Mouse (Mus musculus) kidney, embryonic 15.5 days (tissue): ENCODE results near the gene Ctf2. TPM values are rescaled to one million over a fixed set of nuclear protein-coding genes. Genes with fewer than 3 reads are reported as not detected.
A peak's percentile ranks its signal among the peaks of the same experiment; 100 is the strongest.

Experiments
- ATAC-seq: fragments of 200-750 bp; cut with Nextera tagmentation; replicated peaks from 2 replicates; pipeline ENCODE4 v1.8.0; 2017; ENCODE audit warnings: moderate TSS enrichment; ENCODE audit not compliant: low FRiP score
- H3K27ac ChIP-seq: fragments of 300-500 bp; sonication (generic); 2 replicates; pipeline ENCODE4 v1.5.1; 2015; ENCODE audit warnings: mild to moderate bottlenecking, inconsistent platforms
- H3K27me3 ChIP-seq: fragments of 300-500 bp; sonication (generic); 2 replicates; pipeline ENCODE4 v1.6.1; 2015; ENCODE audit warnings: inconsistent platforms
- H3K36me3 ChIP-seq: fragments of 300-500 bp; sonication (generic); 2 replicates; pipeline ENCODE4 v1.6.1; 2015; ENCODE audit warnings: inconsistent platforms
- H3K4me1 ChIP-seq: fragments of 300-500 bp; sonication (generic); 2 replicates; pipeline ENCODE4 v1.6.1; 2015; ENCODE audit warnings: inconsistent platforms
- H3K4me2 ChIP-seq: fragments of 300-500 bp; sonication (generic); 2 replicates; pipeline ENCODE4 v1.6.1; 2015; ENCODE audit warnings: moderate library complexity, mild to moderate bottlenecking, inconsistent platforms
- H3K4me3 ChIP-seq: fragments of 300-500 bp; sonication (generic); replicated peaks from 2 replicates; pipeline ENCODE4 v1.5.1; 2015; ENCODE audit warnings: mild to moderate bottlenecking, inconsistent platforms
- H3K9ac ChIP-seq: fragments of 300-500 bp; sonication (generic); 2 replicates; pipeline ENCODE4 v1.6.1; 2015; ENCODE audit warnings: mild to moderate bottlenecking, inconsistent platforms
- H3K9me3 ChIP-seq: fragments of 300-500 bp; sonication (generic); replicated peaks from 2 replicates; pipeline ENCODE4 v1.6.1; 2016; ENCODE audit warnings: inconsistent platforms
- WGBS: fragments of 180-500 bp; shearing (Covaris S2); methylation state at CpG from one replicate; pipeline ENCODE4 v1.1.7; 2015; ENCODE audit warnings: mixed read lengths; 5-methylcytosine and 5-hydroxymethylcytosine counted together
- polyA plus RNA-seq: library from polyadenylated mRNA; unstranded; fragments of >200 nt; fragmentation: Nextera tagmentation; extraction: Ambion mirVana; gene quantifications from 2 replicates; pipeline ENCODE4 v1.2.1, GENCODE M21; 2015

Gene Ctf2
- polyA plus RNA-seq, 1 experiment from 2014 or later = 0.31 TPM

- Histone ChIP-seq H3K9ac (no peak overlapping the region), H3K9me3 (no peaks in the 10 kb centered on the region), H3K36me3 (peaks cover 2% of the 10 kb centered on the region; the same call in 1 of the 2 replicates), H3K4me2 (no peak overlapping the region), H3K4me3 (no peak overlapping the region), H3K27me3 (no peaks in the 10 kb centered on the region), H3K4me1 (peaks cover 27% of the 10 kb centered on the region), H3K27ac (no peak overlapping the region)
- WGBS = 73% methylated on average over 9 of the region's 9 CpGs
- ATAC-seq = no peak
Measured at GRCm38 (mm10) chr7:127689626-127690280, 42.2 kb downstream of the Ctf2 start.

GRCm38 (mm10) chr7:127688935-127689334 is 43.0 kb downstream of the Ctf2 start:
- Histone ChIP-seq H3K36me3 (no peaks in the 10 kb centered on the region), H3K9ac (no peak overlapping the region), H3K27ac (no peak overlapping the region), H3K4me1 (peaks cover 27% of the 10 kb centered on the region), H3K27me3 (no peaks in the 10 kb centered on the region), H3K9me3 (no peaks in the 10 kb centered on the region), H3K4me2 (no peak overlapping the region), H3K4me3 (no peak overlapping the region)
- no peak for ATAC-seq
- 85% methylated on average over 7 of the region's 7 CpGs for WGBS

- H3K4me2 ChIP-seq = no peak overlapping the region
- H3K9me3 ChIP-seq = no peaks in the 10 kb centered on the region
- no peaks in the 10 kb centered on the region for H3K27me3 ChIP-seq
- no peak for ATAC-seq
- no peak overlapping the region for H3K9ac ChIP-seq
- no peak overlapping the region for H3K4me3 ChIP-seq
- 53% methylated on average over 11 of the region's 11 CpGs for WGBS
- no peaks in the 10 kb centered on the region for H3K36me3 ChIP-seq
- 0 out of 2 replicates have a peak overlapping the region, but pooled peaks have one; percentile 45 for H3K27ac ChIP-seq
- peaks cover 27% of the 10 kb centered on the region for H3K4me1 ChIP-seq
Measured at GRCm38 (mm10) chr7:127686740-127687449, 45.1 kb downstream of the Ctf2 start.

- no peaks in the 10 kb centered on the region; the same call in 1 of the 2 replicates for H3K36me3 ChIP-seq
- no peaks in the 10 kb centered on the region for H3K27me3 ChIP-seq
- H3K4me3 ChIP-seq = no peak overlapping the region
- 72% methylated on average over 14 of the region's 14 CpGs for WGBS
- no peaks in the 10 kb centered on the region for H3K9me3 ChIP-seq
- no peak overlapping the region for H3K27ac ChIP-seq
- no peak overlapping the region for H3K9ac ChIP-seq
- peaks cover 17% of the 10 kb centered on the region for H3K4me1 ChIP-seq
- no peak for ATAC-seq
- no peak overlapping the region for H3K4me2 ChIP-seq
Measured at GRCm38 (mm10) chr7:127685304-127686018, 46.5 kb downstream of the Ctf2 start.

- Histone ChIP-seq H3K9ac (no peak overlapping the region), H3K4me3 (no peak overlapping the region), H3K27ac (no peak overlapping the region), H3K27me3 (no peaks in the 10 kb centered on the region), H3K4me2 (no peak overlapping the region), H3K4me1 (peaks cover 15% of the 10 kb centered on the region), H3K9me3 (no peaks in the 10 kb centered on the region), H3K36me3 (peaks cover 6% of the 10 kb centered on the region; the same call in 1 of the 2 replicates)
- WGBS = 82% methylated on average over 8 of the region's 8 CpGs
- ATAC-seq = no peak
Measured at GRCm38 (mm10) chr7:127681888-127682553, 49.9 kb downstream of the Ctf2 start.

GRCm38 (mm10) chr7:127680541-127680940 is 51.4 kb downstream of the Ctf2 start:
- no peak overlapping the region for H3K4me2 ChIP-seq
- peaks cover 13% of the 10 kb centered on the region for H3K36me3 ChIP-seq
- no peak for ATAC-seq
- no peaks in the 10 kb centered on the region for H3K27me3 ChIP-seq
- no peak overlapping the region for H3K9ac ChIP-seq
- no peaks in the 10 kb centered on the region for H3K9me3 ChIP-seq
- 83% methylated on average over 13 of the region's 13 CpGs for WGBS
- no peak overlapping the region for H3K4me3 ChIP-seq
- H3K4me1 ChIP-seq = peaks cover 6% of the 10 kb centered on the region; the same call in 1 of the 2 replicates
- no peak overlapping the region for H3K27ac ChIP-seq

GRCm38 (mm10) chr7:127678811-127679210 is 53.2 kb downstream of the Ctf2 start:
- no peaks in the 10 kb centered on the region for H3K27me3 ChIP-seq
- WGBS = 78% methylated on average over 2 of the region's 2 CpGs
- H3K36me3 ChIP-seq = peaks cover 13% of the 10 kb centered on the region
- no peak for ATAC-seq
- H3K9ac ChIP-seq = no peak overlapping the region
- no peaks in the 10 kb centered on the region for H3K9me3 ChIP-seq
- H3K27ac ChIP-seq = peak overlapping the region; percentile 9; the same call in 1 of the 2 replicates
- H3K4me2 ChIP-seq = no peak overlapping the region
- no peaks in the 10 kb centered on the region for H3K4me1 ChIP-seq
- no peak overlapping the region for H3K4me3 ChIP-seq

GRCm38 (mm10) chr7:127677609-127678008 is 54.4 kb downstream of the Ctf2 start:
- Histone ChIP-seq H3K9ac (no peak overlapping the region), H3K27ac (no peak overlapping the region), H3K4me1 (no peaks in the 10 kb centered on the region), H3K9me3 (no peaks in the 10 kb centered on the region), H3K36me3 (peaks cover 13% of the 10 kb centered on the region), H3K27me3 (no peaks in the 10 kb centered on the region), H3K4me2 (no peak overlapping the region), H3K4me3 (no peak overlapping the region)
- WGBS = 85% methylated on average over 4 of the region's 4 CpGs
- no peak for ATAC-seq

GRCm38 (mm10) chr7:127677077-127677476 is 54.9 kb downstream of the Ctf2 start:
- no peak overlapping the region for H3K27ac ChIP-seq
- WGBS = 76% methylated on average over 6 of the region's 6 CpGs

GRCm38 (mm10) chr7:127675391-127675811 is 56.6 kb downstream of the Ctf2 start:
- Histone ChIP-seq H3K9ac (no peak overlapping the region), H3K4me1 (no peaks in the 10 kb centered on the region), H3K27ac (no peak overlapping the region), H3K9me3 (no peaks in the 10 kb centered on the region), H3K36me3 (peaks cover 13% of the 10 kb centered on the region; the same call in 1 of the 2 replicates), H3K4me3 (no peak overlapping the region), H3K4me2 (no peak overlapping the region), H3K27me3 (no peaks in the 10 kb centered on the region)
- 0 out of 2 replicates have a peak, but pooled peaks have one; percentile 15 for ATAC-seq
- WGBS = 82% methylated on average over 9 of the region's 9 CpGs

More at GRCm38 (mm10) chr7:127677077-127677476, 54.9 kb downstream of the Ctf2 start:
- no peak for ATAC-seq
- H3K9ac ChIP-seq = no peak overlapping the region
- H3K36me3 ChIP-seq = peaks cover 13% of the 10 kb centered on the region
- H3K4me1 ChIP-seq = no peaks in the 10 kb centered on the region
- H3K4me3 ChIP-seq = no peak overlapping the region
- H3K9me3 ChIP-seq = no peaks in the 10 kb centered on the region
- H3K4me2 ChIP-seq = no peak overlapping the region
- H3K27me3 ChIP-seq = no peaks in the 10 kb centered on the region

GRCm38 (mm10) chr7:127674977-127675376 is 57.0 kb downstream of the Ctf2 start:
- 4% methylated on average over 5 of the region's 5 CpGs for WGBS
- H3K27ac ChIP-seq = no peak overlapping the region
- peak; percentile 49; the same call in 1 of the 2 replicates for ATAC-seq
- no peaks in the 10 kb centered on the region for H3K4me1 ChIP-seq
- no peaks in the 10 kb centered on the region for H3K27me3 ChIP-seq
- H3K9me3 ChIP-seq = no peaks in the 10 kb centered on the region
- H3K4me3 ChIP-seq = no peak overlapping the region
- peaks cover 13% of the 10 kb centered on the region; the same call in 1 of the 2 replicates for H3K36me3 ChIP-seq
- H3K9ac ChIP-seq = no peak overlapping the region
- no peak overlapping the region for H3K4me2 ChIP-seq
